Mouse (Mus musculus): ENCODE measurements around the gene Slc25a34. TPM values are rescaled to one million over a fixed set of nuclear protein-coding genes. Genes with fewer than 3 reads are reported as not detected.

Gene Slc25a34
- 5.6 and 5.8 TPM in 2 replicates for polyA plus RNA-seq (2011; ENCODE audit: insufficient read depth, insufficient read length, low replicate concordance, missing spikeins)

GRCm38 (mm10) chr4:141623666-141624065 is at the start of gene Slc25a34:
TSS of gene Slc25a34 (minus strand) at chr4:141623821.
- TF ChIP-seq CTCF (IDR thresholded peaks at IDR 0.05; ENCODE audit: control insufficient read depth, insufficient read depth, low read length) (no peak), POLR2A (IDR thresholded peaks at IDR 0.05; ENCODE audit: borderline replicate concordance, control insufficient read depth, low read depth, low read length) (peak; percentile 15; the same call in 1 of the 2 replicates)
- WGBS, result 71% methylated on average over 1 of the region's 1 CpGs
- no peak within 1 kb of the TSS for H3K4me3 ChIP-seq (replicated peaks; ENCODE audit: control insufficient read depth, low read depth, low read length)
- peaks cover 2% of the 10 kb centered on the region; the same call in 1 of the 2 replicates for H3K4me1 ChIP-seq (ENCODE audit: control insufficient read depth, insufficient read depth, low read length)
- H3K27ac ChIP-seq (ENCODE audit: control insufficient read depth, insufficient read depth, low read depth, low read length, poor library complexity), result no peak within 1 kb of the TSS

GRCm38 (mm10) chr4:141672325-141672724 is 48.7 kb upstream of the Slc25a34 start:
- TF ChIP-seq CTCF (IDR thresholded peaks at IDR 0.05; ENCODE audit: control insufficient read depth, insufficient read depth, low read length), result no peak
- TF ChIP-seq POLR2A (IDR thresholded peaks at IDR 0.05; ENCODE audit: borderline replicate concordance, control insufficient read depth, low read depth, low read length), result no peak
- Histone ChIP-seq H3K4me3 (replicated peaks; ENCODE audit: control insufficient read depth, low read depth, low read length) (no peak overlapping the region), H3K4me1 (ENCODE audit: control insufficient read depth, insufficient read depth, low read length) (no peaks in the 10 kb centered on the region; the same call in 1 of the 2 replicates), H3K27ac (ENCODE audit: control insufficient read depth, insufficient read depth, low read depth, low read length, poor library complexity) (no peak overlapping the region)
- 79% methylated on average over 13 of the region's 13 CpGs for WGBS

- WGBS, result 78% methylated on average over 4 of the region's 4 CpGs
- no peak for TF ChIP-seq POLR2A (IDR thresholded peaks at IDR 0.05; ENCODE audit: borderline replicate concordance, control insufficient read depth, low read depth, low read length)
- no peak for TF ChIP-seq CTCF (IDR thresholded peaks at IDR 0.05; ENCODE audit: control insufficient read depth, insufficient read depth, low read length)
- Histone ChIP-seq H3K4me1 (ENCODE audit: control insufficient read depth, insufficient read depth, low read length) (no peaks in the 10 kb centered on the region; the same call in 1 of the 2 replicates), H3K4me3 (replicated peaks; ENCODE audit: control insufficient read depth, low read depth, low read length) (no peak overlapping the region), H3K27ac (ENCODE audit: control insufficient read depth, insufficient read depth, low read depth, low read length, poor library complexity) (no peak overlapping the region)
Measured at GRCm38 (mm10) chr4:141671389-141671788, 47.8 kb upstream of the Slc25a34 start.

GRCm38 (mm10) chr4:141669898-141670712 is 46.5 kb upstream of the Slc25a34 start:
- Histone ChIP-seq H3K4me3 (replicated peaks; ENCODE audit: control insufficient read depth, low read depth, low read length) (no peak overlapping the region), H3K4me1 (ENCODE audit: control insufficient read depth, insufficient read depth, low read length) (no peaks in the 10 kb centered on the region; the same call in 1 of the 2 replicates), H3K27ac (ENCODE audit: control insufficient read depth, insufficient read depth, low read depth, low read length, poor library complexity) (0 out of 2 replicates have a peak overlapping the region, but pooled peaks have one; percentile 12)
- WGBS, result 47% methylated on average over 18 of the region's 18 CpGs
- TF ChIP-seq POLR2A (IDR thresholded peaks at IDR 0.05; ENCODE audit: borderline replicate concordance, control insufficient read depth, low read depth, low read length) (no peak), CTCF (IDR thresholded peaks at IDR 0.05; ENCODE audit: control insufficient read depth, insufficient read depth, low read length) (no peak)

- 72% methylated on average over 8 of the region's 8 CpGs for WGBS
- TF ChIP-seq CTCF (IDR thresholded peaks at IDR 0.05; ENCODE audit: control insufficient read depth, insufficient read depth, low read length) (no peak), POLR2A (IDR thresholded peaks at IDR 0.05; ENCODE audit: borderline replicate concordance, control insufficient read depth, low read depth, low read length) (no peak)
- Histone ChIP-seq H3K4me1 (ENCODE audit: control insufficient read depth, insufficient read depth, low read length) (peaks cover 2% of the 10 kb centered on the region; the same call in 1 of the 2 replicates), H3K4me3 (replicated peaks; ENCODE audit: control insufficient read depth, low read depth, low read length) (peak within 1 kb of the TSS; percentile 72), H3K27ac (ENCODE audit: control insufficient read depth, insufficient read depth, low read depth, low read length, poor library complexity) (peak within 1 kb of the TSS; percentile 9; the same call in 1 of the 2 replicates)
Measured at GRCm38 (mm10) chr4:141664799-141665198, 41.2 kb upstream of the Slc25a34 start, which contains the start of gene Plekhm2. TSS of gene Plekhm2 (minus strand) at chr4:141664899.

- WGBS, result 5% methylated on average over 60 of the region's 60 CpGs
- peak overlapping the region; percentile 72 for H3K4me3 ChIP-seq (replicated peaks; ENCODE audit: control insufficient read depth, low read depth, low read length)
- H3K4me1 ChIP-seq (ENCODE audit: control insufficient read depth, insufficient read depth, low read length), result peaks cover 2% of the 10 kb centered on the region; the same call in 1 of the 2 replicates
- TF ChIP-seq POLR2A (IDR thresholded peaks at IDR 0.05; ENCODE audit: borderline replicate concordance, control insufficient read depth, low read depth, low read length) (peak; percentile 48; the same call in 1 of the 2 replicates), CTCF (IDR thresholded peaks at IDR 0.05; ENCODE audit: control insufficient read depth, insufficient read depth, low read length) (no peak)
- peak overlapping the region; percentile 9; the same call in 1 of the 2 replicates for H3K27ac ChIP-seq (ENCODE audit: control insufficient read depth, insufficient read depth, low read depth, low read length, poor library complexity)
Measured at GRCm38 (mm10) chr4:141664011-141664745, 40.6 kb upstream of the Slc25a34 start.

GRCm38 (mm10) chr4:141663122-141663931 is 39.7 kb upstream of the Slc25a34 start:
- TF ChIP-seq POLR2A (IDR thresholded peaks at IDR 0.05; ENCODE audit: borderline replicate concordance, control insufficient read depth, low read depth, low read length) (no peak), CTCF (IDR thresholded peaks at IDR 0.05; ENCODE audit: control insufficient read depth, insufficient read depth, low read length) (no peak)
- WGBS, result 4% methylated on average over 47 of the region's 47 CpGs
- peak overlapping the region; percentile 72 for H3K4me3 ChIP-seq (replicated peaks; ENCODE audit: control insufficient read depth, low read depth, low read length)
- H3K27ac ChIP-seq (ENCODE audit: control insufficient read depth, insufficient read depth, low read depth, low read length, poor library complexity), result peak overlapping the region; percentile 9; the same call in 1 of the 2 replicates
- peaks cover 2% of the 10 kb centered on the region; the same call in 1 of the 2 replicates for H3K4me1 ChIP-seq (ENCODE audit: control insufficient read depth, insufficient read depth, low read length)

Data from bone marrow, adult 2 months (tissue).